ENCODE assay signal across 8 mouse cellular contexts in genomic region chr16:34469277-34469868, GRCm38 (mm10).
DNase-seq lines count a peak whose midpoint lies in the region; ATAC-seq and TF ChIP-seq lines count a peak whose summit lies in the region.

No protein-coding gene starts in this region.

- intact Hi-C loops in heart, adult 2 months (cut with DNase I), result loop anchor here (5.0 kb wide), 2 partner anchors 103 to 127 kb away; partner anchors contain the start of gene Kalrn

- peak overlapping the region; percentile 36 for H3K4me2 ChIP-seq in heart, embryonic 11.5 days
- 0 out of 2 replicates have a peak overlapping the region, but pooled peaks have one; percentile 2 for H3K4me2 ChIP-seq in embryonic facial prominence, embryonic 12.5 days (replicated peaks)
- peak overlapping the region; percentile 29; the same call in 1 of the 2 replicates for H3K4me2 ChIP-seq in hindbrain, postnatal 0 days (ENCODE audit: low read depth, low read length)
- H3K4me2 ChIP-seq in limb, embryonic 12.5 days, result peak overlapping the region; percentile 24; the same call in 1 of the 2 replicates
- no peak overlapping the region for H3K4me2 ChIP-seq in stomach, embryonic 16.5 days (ENCODE audit: low read depth, low read length)

- TF ChIP-seq CTCF in heart, adult 2 months (IDR thresholded peaks at IDR 0.05), result no peak
- TF ChIP-seq CTCF in hindbrain, postnatal 0 days (IDR thresholded peaks at IDR 0.05; ENCODE audit: low read depth), result no peak

- WGBS in heart, embryonic 11.5 days (ENCODE audit: insufficient replicate concordance), result 41% methylated on average over 8 of the region's 8 CpGs
- 37% methylated on average over 8 of the region's 8 CpGs for WGBS in heart, adult 2 months
- 56% methylated on average over 8 of the region's 8 CpGs for WGBS in embryonic facial prominence, embryonic 12.5 days
- 22% methylated on average over 8 of the region's 8 CpGs for WGBS in hindbrain, postnatal 0 days
- 60% methylated on average over 8 of the region's 8 CpGs for WGBS in limb, embryonic 12.5 days
- 47% methylated on average over 8 of the region's 8 CpGs for WGBS in stomach, embryonic 16.5 days

- no peak for TF ChIP-seq POLR2A in heart, adult 2 months (IDR thresholded peaks at IDR 0.05; ENCODE audit: insufficient read depth, low read depth, low read length)

- H3K9ac ChIP-seq in heart, embryonic 11.5 days (ENCODE audit: low read depth, low read length), result no peak overlapping the region
- no peak overlapping the region for H3K9ac ChIP-seq in heart, adult 2 months (ENCODE audit: low read depth, low read length)
- H3K9ac ChIP-seq in embryonic facial prominence, embryonic 12.5 days, result no peak overlapping the region
- H3K9ac ChIP-seq in hindbrain, postnatal 0 days (replicated peaks; ENCODE audit: low read length), result no peak overlapping the region
- no peak overlapping the region for H3K9ac ChIP-seq in limb, embryonic 12.5 days (replicated peaks)
- no peak overlapping the region for H3K9ac ChIP-seq in stomach, embryonic 16.5 days (ENCODE audit: low read length)

- peak overlapping the region; percentile 57 for H3K27ac ChIP-seq in heart, embryonic 11.5 days (ENCODE audit: low read depth, low read length)
- H3K27ac ChIP-seq in heart, adult 2 months, result no peak overlapping the region; the same call in 1 of the 2 replicates
- no peak overlapping the region for H3K27ac ChIP-seq in embryonic facial prominence, embryonic 12.5 days
- peak overlapping the region; percentile 41; the same call in 1 of the 2 replicates for H3K27ac ChIP-seq in hindbrain, postnatal 0 days
- no peak overlapping the region for H3K27ac ChIP-seq in limb, embryonic 12.5 days
- no peak overlapping the region for H3K27ac ChIP-seq in stomach, embryonic 16.5 days (ENCODE audit: low read length)

- ATAC-seq in heart, embryonic 11.5 days (replicated peaks; ENCODE audit: insufficient number of reproducible peaks, low FRiP score, low TSS enrichment), result 0 out of 2 replicates have a peak, but pooled peaks have one; percentile 55
- peak; percentile 43; the same call in 1 of the 2 replicates for ATAC-seq in embryonic facial prominence, embryonic 12.5 days (ENCODE audit: insufficient number of reproducible peaks, insufficient read depth, low FRiP score, low TSS enrichment)
- ATAC-seq in hindbrain, postnatal 0 days, result peak; percentile 79
- ATAC-seq in limb, embryonic 12.5 days (ENCODE audit: insufficient number of reproducible peaks, insufficient read depth, low FRiP score, low TSS enrichment, low read depth), result peak; percentile 68
- ATAC-seq in stomach, embryonic 16.5 days (ENCODE audit: insufficient read depth, low FRiP score), result peak; percentile 39; the same call in 1 of the 2 replicates

- no peaks in the 10 kb centered on the region for H3K9me3 ChIP-seq in heart, embryonic 11.5 days (replicated peaks; ENCODE audit: control insufficient read depth, low read length)
- H3K9me3 ChIP-seq in embryonic facial prominence, embryonic 12.5 days, result no peaks in the 10 kb centered on the region
- no peaks in the 10 kb centered on the region for H3K9me3 ChIP-seq in hindbrain, postnatal 0 days (ENCODE audit: low read length)
- H3K9me3 ChIP-seq in limb, embryonic 12.5 days, result no peaks in the 10 kb centered on the region
- H3K9me3 ChIP-seq in stomach, embryonic 16.5 days (replicated peaks; ENCODE audit: control insufficient read depth, low read length), result no peaks in the 10 kb centered on the region

- H3K4me1 ChIP-seq in heart, embryonic 11.5 days (ENCODE audit: control insufficient read depth, insufficient read depth, low read length), result peaks cover 57% of the 10 kb centered on the region
- H3K4me1 ChIP-seq in heart, adult 2 months (ENCODE audit: control insufficient read depth, insufficient read depth, low read length), result peaks cover 4% of the 10 kb centered on the region
- H3K4me1 ChIP-seq in embryonic facial prominence, embryonic 12.5 days, result peaks cover 56% of the 10 kb centered on the region
- H3K4me1 ChIP-seq in hindbrain, postnatal 0 days (ENCODE audit: insufficient read depth, low read length), result peaks cover 50% of the 10 kb centered on the region
- H3K4me1 ChIP-seq in limb, embryonic 12.5 days (replicated peaks), result peaks cover 47% of the 10 kb centered on the region
- peaks cover 16% of the 10 kb centered on the region; the same call in 1 of the 2 replicates for H3K4me1 ChIP-seq in stomach, embryonic 16.5 days (ENCODE audit: control insufficient read depth, insufficient read depth, low read length)

- H3K27me3 ChIP-seq in heart, embryonic 11.5 days (ENCODE audit: control insufficient read depth, insufficient read depth, low read length), result no peaks in the 10 kb centered on the region
- H3K27me3 ChIP-seq in heart, adult 2 months (ENCODE audit: control insufficient read depth, insufficient read depth, low read length), result no peaks in the 10 kb centered on the region
- H3K27me3 ChIP-seq in embryonic facial prominence, embryonic 12.5 days, result no peaks in the 10 kb centered on the region
- no peaks in the 10 kb centered on the region for H3K27me3 ChIP-seq in hindbrain, postnatal 0 days (ENCODE audit: insufficient read depth, low read length)
- no peaks in the 10 kb centered on the region for H3K27me3 ChIP-seq in limb, embryonic 12.5 days
- H3K27me3 ChIP-seq in stomach, embryonic 16.5 days (ENCODE audit: control insufficient read depth, insufficient read depth, low read length), result no peaks in the 10 kb centered on the region

- no peak for TF ChIP-seq EP300 in heart, adult 2 months (IDR thresholded peaks at IDR 0.05; ENCODE audit: insufficient read depth, low read depth, low read length)

- DNase-seq in heart, adult 2 months, result no peak
- peak; percentile 77 for DNase-seq in hindbrain, postnatal 0 days (ENCODE audit: low spot score)
- DNase-seq in T-cell, adult 2 months (ENCODE audit: low spot score), result no peak
- no peak for DNase-seq in adrenal gland, adult 18-20 months (ENCODE audit: low spot score in 2 of 2)

- H3K36me3 ChIP-seq in heart, embryonic 11.5 days (ENCODE audit: control insufficient read depth, insufficient read depth, low read length), result no peaks in the 10 kb centered on the region
- H3K36me3 ChIP-seq in heart, adult 2 months (ENCODE audit: control insufficient read depth, insufficient read depth, low read length), result no peaks in the 10 kb centered on the region
- no peaks in the 10 kb centered on the region for H3K36me3 ChIP-seq in embryonic facial prominence, embryonic 12.5 days
- no peaks in the 10 kb centered on the region for H3K36me3 ChIP-seq in hindbrain, postnatal 0 days (ENCODE audit: insufficient read depth, low read length)
- no peaks in the 10 kb centered on the region for H3K36me3 ChIP-seq in limb, embryonic 12.5 days
- no peaks in the 10 kb centered on the region for H3K36me3 ChIP-seq in stomach, embryonic 16.5 days (ENCODE audit: control insufficient read depth, insufficient read depth, low read length)

- H3K4me3 ChIP-seq in heart, embryonic 11.5 days (ENCODE audit: low read depth, low read length), result no peak overlapping the region
- no peak overlapping the region for H3K4me3 ChIP-seq in heart, adult 2 months
- H3K4me3 ChIP-seq in embryonic facial prominence, embryonic 12.5 days, result no peak overlapping the region
- no peak overlapping the region for H3K4me3 ChIP-seq in hindbrain, postnatal 0 days (ENCODE audit: low read length)
- H3K4me3 ChIP-seq in limb, embryonic 12.5 days (replicated peaks), result no peak overlapping the region
- no peak overlapping the region for H3K4me3 ChIP-seq in stomach, embryonic 16.5 days (replicated peaks; ENCODE audit: low read length)

- no peaks in the 10 kb centered on the region; the same call in 1 of the 2 replicates for H3K79me2 ChIP-seq in heart, adult 2 months (replicated peaks; ENCODE audit: control insufficient read depth, insufficient read depth, low read length)

Comparison
In these comparisons a context has a peak if more than half of its experiments do, and no peak if none do; other contexts are left out.
1. H3K27ac ChIP-seq: peak in heart, embryonic 11.5 days (single experiment) and hindbrain, postnatal 0 days (single experiment); none in heart, adult 2 months (single experiment), embryonic facial prominence, embryonic 12.5 days (single experiment), limb, embryonic 12.5 days (single experiment) and stomach, embryonic 16.5 days (single experiment).
2. Peak in every context shown above with its lines, with median percentiles within 50 percentile points of each other: ATAC-seq.